Mouse (Mus musculus) midbrain, postnatal 0 days (tissue): ENCODE measurements around the gene Ccdc36. TPM values are rescaled to one million over a fixed set of nuclear protein-coding genes. Genes with fewer than 3 reads are reported as not detected.
A peak's percentile ranks its signal among the peaks of the same experiment; 100 is the strongest.

Experiments used
- ATAC-seq: fragments of 200-750 bp; cut with Nextera tagmentation; 2 replicates; pipeline ENCODE4 v1.8.0; 2017; ENCODE audit warnings: moderate number of reproducible peaks, mild to moderate bottlenecking, moderate TSS enrichment, moderate library complexity; ENCODE audit not compliant: low FRiP score
- DNase-seq: peaks from one replicate; pipeline ENCODE4 v3.0.0-alpha.2; 2015; ENCODE audit warnings: low spot score
- H3K27ac ChIP-seq: fragments of 300-500 bp; sonication (generic); 2 replicates; pipeline ENCODE4 v1.5.1; 2014; ENCODE audit warnings: low read depth, mild to moderate bottlenecking, low read length, mixed read lengths
- H3K27me3 ChIP-seq: fragments of 300-500 bp; sonication (generic); 2 replicates; pipeline ENCODE4 v1.6.1; 2014; ENCODE audit warnings: low read length, control low read depth, mixed read lengths; ENCODE audit not compliant: insufficient read depth
- H3K36me3 ChIP-seq: fragments of 300-500 bp; sonication (generic); 2 replicates; pipeline ENCODE4 v1.6.1; 2014; ENCODE audit warnings: low read length, control low read depth, mixed read lengths; ENCODE audit not compliant: insufficient read depth
- H3K4me1 ChIP-seq: fragments of 300-500 bp; sonication (generic); 2 replicates; pipeline ENCODE4 v1.6.1; 2014; ENCODE audit warnings: mild to moderate bottlenecking, control low read depth, antibody characterized with exemption, low read length, mixed read lengths; ENCODE audit not compliant: insufficient read depth
- H3K4me2 ChIP-seq: fragments of 300-500 bp; sonication (generic); 2 replicates; pipeline ENCODE4 v1.6.1; 2014; ENCODE audit warnings: low read depth, mild to moderate bottlenecking, low read length, mixed read lengths; ENCODE audit not compliant: poor library complexity, severe bottlenecking
- H3K4me3 ChIP-seq: fragments of 300-500 bp; sonication (generic); 2 replicates; pipeline ENCODE4 v1.5.1; 2014; ENCODE audit warnings: low read depth, mild to moderate bottlenecking, low read length, moderate library complexity
- H3K9ac ChIP-seq: fragments of 300-500 bp; sonication (generic); replicated peaks from 2 replicates; pipeline ENCODE4 v1.6.1; 2014; ENCODE audit warnings: mild to moderate bottlenecking, low read length, moderate library complexity, mixed read lengths; ENCODE audit not compliant: poor library complexity, severe bottlenecking
- H3K9me3 ChIP-seq: fragments of 300-500 bp; sonication (generic); 2 replicates; pipeline ENCODE4 v1.6.1; 2016; ENCODE audit warnings: low read length, control low read depth
- CTCF ChIP-seq: IDR thresholded peaks from 2 replicates; pipeline ENCODE4 v1.5.1; 2016; ENCODE audit warnings: antibody characterized with exemption, mild to moderate bottlenecking
- WGBS: fragments of 180-500 bp; shearing (Covaris S2); extraction: QIAGEN DNeasy Blood & Tissue Kit; methylation state at CpG from one replicate; pipeline ENCODE4 v1.1.7; 2014; 5-methylcytosine and 5-hydroxymethylcytosine counted together
- polyA plus RNA-seq: library from polyadenylated mRNA; unstranded; fragments of >200 nt; fragmentation: Nextera tagmentation; extraction: Ambion mirVana; gene quantifications from 2 replicates; pipeline ENCODE4 v1.2.1, GENCODE M21; 2015
- total RNA-seq: library from RNA; depleted of rRNA; stranded (reverse); fragments of >200 nt; gene quantifications from 2 replicates; pipeline ENCODE4 v1.2.3, GENCODE M21; 2014; rRNA removed

The Ccdc36 gene
- total RNA-seq (1.5 and 2.0 TPM in 2 replicates), polyA plus RNA-seq (1.9 TPM in 2 replicates)

DNA sequence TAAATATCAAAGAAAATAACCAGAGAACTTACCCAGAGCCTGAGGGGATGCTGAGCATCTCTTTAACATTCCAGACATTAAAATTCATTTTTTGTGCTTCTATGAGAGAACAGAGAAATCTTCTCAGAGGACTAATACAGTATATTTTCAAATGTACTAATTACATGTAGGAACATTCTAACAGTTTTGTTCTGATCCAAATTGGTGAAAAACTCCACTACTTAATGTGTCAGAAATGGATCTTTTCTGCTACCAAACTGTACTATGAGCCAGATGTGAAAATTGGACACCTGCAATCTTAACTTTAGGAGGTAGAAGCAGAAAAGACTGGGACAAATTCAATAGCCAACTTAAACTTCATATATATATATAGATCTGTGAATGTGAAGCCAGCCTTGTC, at the start of gene Ccdc36:
TSS of gene Ccdc36 (minus strand) at position 101 of the 400 bp plus-strand sequence.
- H3K4me1 ChIP-seq, result no peaks in the 10 kb centered on the region
- no peak for TF ChIP-seq CTCF
- H3K4me2 ChIP-seq, result no peak within 1 kb of the TSS
- ATAC-seq, result no peak
- DNase-seq, result no peak
- H3K36me3 ChIP-seq, result no peaks in the 10 kb centered on the region
- no peak within 1 kb of the TSS for H3K4me3 ChIP-seq
- H3K9ac ChIP-seq, result no peak within 1 kb of the TSS
- no peaks in the 10 kb centered on the region for H3K9me3 ChIP-seq
- H3K27ac ChIP-seq, result no peak within 1 kb of the TSS
- H3K27me3 ChIP-seq, result no peaks in the 10 kb centered on the region

DNA sequence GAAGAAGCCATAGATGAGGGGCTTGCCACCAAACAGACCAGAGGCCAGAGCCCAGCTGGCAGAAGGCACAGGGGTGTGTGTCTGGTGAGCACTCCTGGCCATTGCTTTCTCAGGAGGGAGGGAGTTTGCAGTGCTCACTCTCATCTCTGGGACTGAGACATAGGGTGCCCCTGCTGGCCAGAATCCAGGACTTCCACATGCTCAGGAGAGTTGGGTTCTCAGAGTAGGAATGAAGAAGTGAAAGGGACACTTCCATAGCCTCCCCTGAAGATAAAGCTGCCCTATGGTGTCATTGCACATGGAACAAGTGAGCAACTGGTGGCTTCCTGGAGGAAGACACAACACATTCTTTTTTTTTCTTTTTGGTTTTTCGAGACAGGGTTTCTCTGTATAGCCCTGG, 46.2 kb upstream of the Ccdc36 start:
- Histone ChIP-seq H3K4me1 (peaks cover 9% of the 10 kb centered on the region; the same call in 1 of the 2 replicates), H3K4me2 (no peak overlapping the region), H3K9me3 (no peaks in the 10 kb centered on the region), H3K27ac (no peak overlapping the region), H3K9ac (no peak overlapping the region), H3K36me3 (no peaks in the 10 kb centered on the region), H3K4me3 (no peak overlapping the region), H3K27me3 (no peaks in the 10 kb centered on the region)
- DNase-seq (no peak), ATAC-seq (no peak)
- 55% methylated on average over 1 of the region's 1 CpGs for WGBS
- TF ChIP-seq CTCF, result 0 out of 2 replicates have a peak, but pooled peaks have one; percentile 11

DNA sequence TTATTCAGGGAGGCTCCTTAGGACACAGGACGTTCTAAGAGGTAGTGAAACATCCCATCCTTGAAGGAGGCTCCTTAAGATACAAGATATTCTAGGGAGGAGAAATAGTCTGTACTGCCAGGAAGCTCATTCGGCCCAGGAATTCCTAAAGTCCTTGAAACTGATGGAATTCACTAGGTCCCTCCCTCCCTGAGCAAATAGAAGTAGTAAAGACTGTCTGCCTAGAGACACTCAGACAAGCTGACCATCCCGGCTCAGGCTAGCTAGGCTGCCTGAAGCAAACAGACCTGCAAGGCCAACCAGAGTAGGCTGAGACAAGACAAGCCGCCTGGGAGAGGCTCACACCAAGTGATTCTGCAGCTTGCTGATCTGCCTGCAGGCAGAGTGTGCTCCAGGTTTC, 41.6 kb upstream of the Ccdc36 start:
- H3K4me1 ChIP-seq, result no peaks in the 10 kb centered on the region
- no peak overlapping the region for H3K4me3 ChIP-seq
- no peak overlapping the region for H3K9ac ChIP-seq
- H3K9me3 ChIP-seq, result no peaks in the 10 kb centered on the region
- peaks cover 10% of the 10 kb centered on the region; the same call in 1 of the 2 replicates for H3K36me3 ChIP-seq
- no peak for TF ChIP-seq CTCF
- no peak overlapping the region for H3K27ac ChIP-seq
- H3K4me2 ChIP-seq, result no peak overlapping the region
- no peak for ATAC-seq
- 77% methylated on average over 4 of the region's 4 CpGs for WGBS
- H3K27me3 ChIP-seq, result no peaks in the 10 kb centered on the region
- DNase-seq, result no peak

DNA sequence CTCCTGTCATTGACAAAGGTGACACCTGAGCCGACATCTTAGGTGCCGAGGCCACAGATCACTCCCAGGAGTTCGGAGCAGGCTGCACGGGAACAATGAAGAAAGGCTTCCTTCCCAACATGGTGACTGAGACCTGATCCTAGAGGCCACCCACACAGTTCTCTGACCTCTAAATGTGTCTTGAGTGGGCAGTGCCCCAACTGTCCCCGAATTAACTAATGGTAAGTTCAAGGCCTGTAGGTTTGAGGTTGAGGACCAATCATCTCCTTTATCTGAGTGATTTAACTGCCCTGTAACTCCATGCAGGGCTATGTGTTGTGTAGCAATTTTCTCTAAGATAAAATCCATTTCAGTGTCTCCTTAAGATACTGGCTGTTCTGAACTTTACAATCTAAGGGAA, 41.1 kb upstream of the Ccdc36 start:
- no peak for TF ChIP-seq CTCF
- no peak overlapping the region for H3K4me2 ChIP-seq
- no peak overlapping the region for H3K27ac ChIP-seq
- no peaks in the 10 kb centered on the region for H3K4me1 ChIP-seq
- no peak for ATAC-seq
- peaks cover 10% of the 10 kb centered on the region; the same call in 1 of the 2 replicates for H3K36me3 ChIP-seq
- no peak overlapping the region for H3K4me3 ChIP-seq
- H3K9me3 ChIP-seq, result no peaks in the 10 kb centered on the region
- 85% methylated on average over 5 of the region's 5 CpGs for WGBS
- no peak for DNase-seq
- no peak overlapping the region for H3K9ac ChIP-seq
- no peaks in the 10 kb centered on the region for H3K27me3 ChIP-seq

DNA sequence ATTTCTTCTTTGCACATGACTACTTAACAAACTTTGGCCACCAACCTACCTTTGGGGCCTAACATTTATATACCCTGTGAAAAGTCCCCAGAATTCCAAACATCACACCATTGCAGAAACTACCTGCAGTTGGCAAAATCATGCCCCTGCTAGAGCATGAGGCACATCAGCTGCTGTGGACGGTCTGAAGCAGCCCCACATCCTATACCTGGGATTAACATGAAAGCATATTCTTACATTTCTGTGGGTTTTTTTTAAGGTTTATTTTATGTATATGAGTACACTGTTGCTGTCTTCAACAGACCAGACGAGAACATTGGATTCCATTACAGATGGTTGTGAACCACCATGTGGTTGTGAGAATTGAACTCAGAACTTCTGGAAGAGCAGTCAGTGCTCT, 37.9 kb upstream of the Ccdc36 start:
- Histone ChIP-seq H3K9me3 (no peaks in the 10 kb centered on the region), H3K27ac (no peak overlapping the region), H3K36me3 (peaks cover 22% of the 10 kb centered on the region), H3K4me3 (no peak overlapping the region), H3K27me3 (no peaks in the 10 kb centered on the region), H3K9ac (no peak overlapping the region), H3K4me2 (no peak overlapping the region), H3K4me1 (peaks cover 5% of the 10 kb centered on the region; the same call in 1 of the 2 replicates)
- DNase-seq (no peak), ATAC-seq (no peak)
- WGBS, result 94% methylated on average over 2 of the region's 2 CpGs
- TF ChIP-seq CTCF, result no peak

DNA sequence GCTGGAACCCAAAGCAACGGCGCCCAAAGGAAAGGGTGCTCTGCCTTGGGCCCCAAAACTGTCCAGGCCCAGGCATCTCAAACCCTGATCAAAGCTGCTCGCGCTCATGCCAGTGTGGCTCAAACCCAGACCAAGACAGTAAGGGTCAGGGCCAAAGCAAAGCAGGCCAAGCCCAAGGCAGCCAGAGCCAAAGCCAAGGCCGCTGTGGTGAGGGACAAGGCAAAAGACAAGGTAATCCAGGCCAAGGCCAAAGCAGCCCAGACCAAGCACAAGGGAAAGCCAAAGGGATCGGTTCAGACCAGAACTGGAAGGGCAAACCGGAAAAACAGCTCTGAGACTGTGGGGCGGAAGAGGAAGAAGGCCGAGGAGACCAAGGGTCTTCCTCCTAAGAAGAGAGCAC, 35.4 kb upstream of the Ccdc36 start:
- Histone ChIP-seq H3K27ac (no peak overlapping the region), H3K36me3 (peaks cover 22% of the 10 kb centered on the region), H3K9me3 (no peaks in the 10 kb centered on the region), H3K27me3 (no peaks in the 10 kb centered on the region), H3K9ac (no peak overlapping the region), H3K4me1 (peaks cover 6% of the 10 kb centered on the region; the same call in 1 of the 2 replicates), H3K4me2 (no peak overlapping the region), H3K4me3 (no peak overlapping the region)
- ATAC-seq (no peak), DNase-seq (no peak)
- no peak for TF ChIP-seq CTCF
- 96% methylated on average over 9 of the region's 9 CpGs for WGBS
